Mouse (Mus musculus): ENCODE results near the gene Wls.

The Wls gene

DNA sequence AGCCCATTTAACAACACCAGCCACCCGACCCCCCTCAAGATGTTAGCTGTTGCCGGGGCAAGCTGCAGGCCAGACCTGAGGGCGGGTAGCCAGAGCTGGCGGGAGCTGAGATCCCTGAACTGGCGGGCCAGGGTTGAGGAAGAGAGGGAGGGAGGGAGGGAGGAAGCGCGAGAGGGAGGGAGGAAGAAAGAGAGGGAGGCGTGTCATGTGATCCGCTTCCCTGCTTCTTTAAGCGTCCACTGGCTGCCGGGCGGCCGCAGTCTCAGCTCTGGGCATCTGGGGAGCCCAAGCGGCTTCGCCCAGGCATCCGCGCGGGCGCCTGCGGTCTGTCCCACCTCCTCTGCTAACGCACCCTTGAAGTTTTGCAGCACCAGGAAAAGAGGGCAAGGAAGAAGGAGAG, at the start of gene Wls:
Gene Wls (plus strand): TSS at position 192 of the 400 bp plus-strand sequence.
- CTCF ChIA-PET, result no interaction called here

DNA sequence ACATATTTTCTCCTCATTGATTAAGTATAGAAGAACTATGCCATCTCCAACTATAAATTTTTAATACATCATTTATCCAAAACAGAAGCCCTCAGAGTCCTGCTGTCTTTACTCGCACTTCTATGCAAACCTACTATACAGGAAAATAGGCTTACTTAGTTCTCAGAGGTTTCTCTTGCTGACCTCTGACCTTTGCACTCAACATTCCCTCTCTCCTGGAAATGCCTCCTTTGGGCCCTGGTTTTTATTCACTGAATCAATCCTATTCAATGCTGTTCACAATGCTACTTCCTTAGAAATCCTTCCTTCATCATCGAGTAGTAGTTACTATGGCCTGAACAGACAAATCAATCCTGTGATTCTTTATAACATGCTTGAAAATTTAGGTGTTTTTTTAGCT, 49.7 kb upstream of the Wls start:
- CTCF ChIA-PET, result no interaction called here

- CTCF ChIA-PET, result no interaction called here
These were observed 7.9 kb upstream of the Wls start for GRCm38 (mm10) chr3:159831535-159831934.

GRCm38 (mm10) chr3:159840002-159840816, 737 bp downstream of the Wls start:
- CTCF ChIA-PET, result interaction anchor here (0.7 to 1.3 kb wide), 2 partner anchors 9 to 14 kb away, joined by 3 to 7 read pairs; no protein-coding TSS in a partner anchor

GRCm38 (mm10) chr3:159840817-159841390, 1.4 kb downstream of the Wls start:
- CTCF ChIA-PET, result interaction anchor here (0.7 to 1.3 kb wide), 2 partner anchors 8 to 13 kb away, joined by 3 to 7 read pairs; no protein-coding TSS in a partner anchor

GRCm38 (mm10) chr3:159841458-159841857, 2.0 kb downstream of the Wls start:
- CTCF ChIA-PET, result interaction anchor here (0.7 kb wide), 1 partner anchor 13 kb away, joined by 7 read pairs; no protein-coding TSS in a partner anchor

DNA sequence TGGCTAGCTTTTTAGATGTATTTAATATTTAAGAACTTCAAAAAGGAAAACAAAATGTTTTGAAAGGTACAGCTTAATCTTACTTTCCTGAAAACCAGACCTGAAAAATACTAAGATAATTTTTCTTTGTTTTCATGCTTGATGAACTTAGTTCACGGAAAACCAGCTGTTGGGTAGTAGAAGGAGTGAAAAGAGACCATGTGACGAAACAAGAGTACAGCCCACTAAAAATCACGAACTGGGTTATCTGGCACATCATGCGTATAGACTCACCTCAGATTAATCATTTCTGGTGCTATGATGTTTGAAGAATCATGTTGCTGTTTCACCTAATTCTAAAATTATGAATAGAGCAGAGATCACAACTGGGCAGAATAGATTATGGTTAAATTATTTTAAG, 3.7 kb downstream of the Wls start:
- CTCF ChIA-PET, result no interaction called here

GRCm38 (mm10) chr3:159847410-159848016, 8.0 kb downstream of the Wls start:
- CTCF ChIA-PET, result no interaction called here

GRCm38 (mm10) chr3:159848156-159848555, 8.7 kb downstream of the Wls start:
- CTCF ChIA-PET, result no interaction called here

DNA sequence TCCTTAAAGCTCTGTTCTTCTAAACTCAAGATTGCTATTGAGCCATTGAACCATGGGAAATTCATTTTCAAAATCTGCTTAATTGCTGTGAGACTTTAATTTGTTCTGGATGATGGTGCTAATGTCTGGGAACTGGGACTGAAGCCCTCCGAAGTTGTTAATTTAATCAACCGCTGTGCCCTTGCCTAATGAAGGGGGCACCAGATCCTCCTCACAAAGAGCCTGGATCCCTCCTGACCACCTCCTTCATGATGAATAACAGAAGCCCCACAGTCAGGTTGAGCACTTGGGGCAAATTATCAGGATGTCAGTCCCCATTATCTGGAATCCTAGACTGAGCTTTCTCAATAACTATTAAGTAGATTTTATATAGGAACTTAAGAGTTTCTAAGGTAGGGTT, 12.0 kb downstream of the Wls start:
- CTCF ChIA-PET, result no interaction called here

DNA sequence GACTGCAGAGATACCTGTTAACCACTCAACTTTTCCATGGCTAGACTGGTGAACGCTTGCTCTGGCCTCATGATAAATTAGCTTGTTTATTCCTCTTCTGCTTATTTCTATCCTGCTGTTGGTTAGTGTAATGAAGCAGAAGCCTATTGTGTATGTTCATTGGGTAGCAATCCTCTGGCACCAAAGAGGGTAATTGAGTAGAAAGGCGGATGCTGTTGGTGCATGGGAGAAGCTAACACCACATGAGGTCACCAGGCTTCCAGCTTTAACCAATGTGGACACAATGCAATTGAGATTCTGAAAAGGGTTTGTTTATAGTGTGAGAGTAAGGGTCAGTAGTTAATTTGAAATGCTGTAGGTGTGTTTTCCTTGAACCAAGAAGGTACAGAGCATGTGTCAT, 12.5 kb downstream of the Wls start:
- CTCF ChIA-PET, result no interaction called here

DNA sequence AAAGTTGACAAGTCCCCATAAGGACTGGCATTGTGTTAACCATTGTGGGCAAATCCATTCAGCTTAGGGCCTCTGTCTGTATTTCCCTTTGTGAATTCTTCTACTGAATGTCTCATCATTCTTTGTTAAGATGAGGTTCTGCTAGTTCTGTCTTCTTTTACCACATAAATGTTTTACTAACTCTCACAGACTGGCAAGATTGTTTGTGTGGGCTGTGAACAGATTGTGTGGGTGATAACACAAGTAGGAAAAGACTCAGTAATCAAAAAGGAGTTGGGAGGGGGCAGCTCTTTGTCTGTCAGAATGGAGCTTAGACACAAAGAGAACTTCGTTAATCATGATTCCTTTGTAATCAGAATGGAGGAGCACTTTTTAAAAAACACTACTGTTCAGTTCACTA, 17.6 kb downstream of the Wls start:
- CTCF ChIA-PET, result no interaction called here

GRCm38 (mm10) chr3:159865691-159866090, 26.2 kb downstream of the Wls start:
- CTCF ChIA-PET, result no interaction called here

DNA sequence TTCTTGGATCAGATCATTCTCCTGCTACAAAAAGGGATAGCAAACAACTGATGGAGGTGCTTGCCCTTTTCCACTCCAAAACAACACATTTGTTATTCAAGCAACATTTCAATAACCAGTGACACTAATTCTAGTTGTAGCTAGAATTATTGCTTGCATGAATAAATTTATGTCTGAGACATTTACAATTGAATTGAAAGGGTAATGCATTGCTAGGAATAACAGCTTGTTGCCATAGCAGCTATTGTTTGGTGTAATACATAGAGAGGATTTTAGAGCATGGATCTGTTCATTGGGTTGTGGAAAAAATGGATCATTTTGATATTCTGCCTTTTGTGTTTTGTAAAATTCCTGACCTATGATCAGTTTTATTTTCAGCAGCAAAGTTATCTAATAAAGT, 39.5 kb downstream of the Wls start:
- CTCF ChIA-PET, result no interaction called here

DNA sequence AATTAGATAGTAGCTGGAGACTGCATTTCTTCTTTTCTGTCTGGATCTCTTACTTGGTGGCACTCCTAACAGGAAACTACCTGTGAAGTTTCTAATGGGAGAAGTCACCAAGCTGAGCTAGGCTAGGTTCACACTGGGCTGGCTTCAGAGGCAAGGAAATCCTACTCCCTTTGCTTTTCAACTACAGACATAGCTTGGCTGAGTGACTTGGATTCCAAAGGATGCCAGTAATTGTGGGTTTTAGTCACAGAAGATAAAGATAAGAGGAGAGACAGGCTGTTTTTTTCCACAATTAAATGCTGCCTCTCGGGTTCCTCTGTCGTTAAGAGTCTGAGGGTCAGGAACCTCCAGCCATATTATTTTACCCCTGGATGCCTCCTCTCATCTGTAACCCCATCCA, 43.9 kb downstream of the Wls start:
- CTCF ChIA-PET, result no interaction called here

DNA sequence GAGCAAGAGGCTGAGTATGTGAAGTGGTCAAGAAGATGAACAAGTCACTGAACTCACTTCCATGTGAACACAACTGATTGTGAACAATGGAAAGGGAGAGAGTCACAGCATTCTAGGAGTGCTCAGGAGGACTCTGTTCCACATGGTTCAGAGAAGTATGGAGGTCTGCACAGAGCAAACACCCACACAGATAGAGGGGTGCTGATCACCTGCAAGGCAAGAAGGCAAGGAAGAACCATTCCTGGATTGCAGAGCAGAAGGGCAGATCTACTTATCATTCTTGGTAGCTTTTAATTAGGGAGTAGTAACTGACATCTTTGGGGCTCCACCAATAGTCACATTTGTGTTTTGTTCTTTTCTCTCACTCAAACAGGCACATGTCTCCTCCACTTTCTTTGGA, 45.3 kb downstream of the Wls start:
- CTCF ChIA-PET, result no interaction called here

- CTCF ChIA-PET, result no interaction called here
These were observed 45.8 kb downstream of the Wls start for GRCm38 (mm10) chr3:159885271-159885670.

GRCm38 (mm10) chr3:159885781-159886400, 46.4 kb downstream of the Wls start:
- CTCF ChIA-PET, result no interaction called here

GRCm38 (mm10) chr3:159890176-159891056, 50.9 kb downstream of the Wls start:
- CTCF ChIA-PET, result no interaction called here

DNA sequence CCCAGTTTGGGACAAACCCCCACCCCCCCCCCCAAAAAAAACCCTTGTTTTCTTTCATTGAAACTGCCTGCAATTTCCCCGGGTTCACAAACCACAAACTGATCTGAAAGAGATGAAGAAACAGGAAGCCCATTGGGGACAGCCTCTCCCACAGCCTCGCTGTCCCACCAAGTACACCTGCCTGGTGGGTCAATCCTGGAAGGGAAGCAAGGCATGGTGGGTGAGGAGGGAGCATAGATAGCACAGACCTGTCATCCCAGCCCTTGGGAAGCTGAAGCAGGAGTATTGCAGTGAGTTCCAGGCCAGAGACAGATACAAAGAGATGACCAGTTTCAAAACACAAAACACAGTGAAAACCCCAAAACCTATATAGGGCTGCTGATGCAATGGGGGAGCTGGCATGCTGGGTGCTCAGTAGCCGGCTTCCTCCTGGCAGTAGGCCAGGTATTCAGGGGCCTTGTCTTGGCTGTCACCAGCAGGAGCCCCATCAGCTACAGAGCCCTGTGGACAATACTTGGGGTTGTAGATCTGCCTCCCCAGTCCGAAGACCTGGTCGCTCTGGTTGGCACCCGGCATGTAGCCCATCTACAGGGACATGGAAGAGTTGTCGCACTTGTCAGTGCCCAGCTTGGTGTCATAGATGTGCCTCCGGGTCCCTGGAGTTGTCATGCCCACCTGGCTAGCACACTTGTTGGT, 51.7 kb downstream of the Wls start:
- CTCF ChIA-PET, result no interaction called here

GRCm38 (mm10) chr3:159907329-159907728, 67.9 kb downstream of the Wls start:
- CTCF ChIA-PET, result no interaction called here

Measured in spleen, embryonic (tissue).